Mouse (Mus musculus) kidney, adult 9 months (tissue): ENCODE measurements around the gene Rrp9.

ENCODE experiments used
- DNase-seq: peaks from one replicate; pipeline ENCODE4 v3.0.0; 2022

Gene Rrp9

GRCm38 (mm10) chr9:106457163-106457559, 18.6 kb upstream of the Rrp9 start:
- DNase-seq = no peak

GRCm38 (mm10) chr9:106457920-106458319, 17.8 kb upstream of the Rrp9 start:
- DNase-seq = no peak

- DNase-seq = no peak
Observed at GRCm38 (mm10) chr9:106459946-106460345, 15.8 kb upstream of the Rrp9 start.

GRCm38 (mm10) chr9:106460401-106461025, 15.2 kb upstream of the Rrp9 start:
- DNase-seq = no peak

- DNase-seq = no peak
Observed at GRCm38 (mm10) chr9:106461026-106461415, 14.7 kb upstream of the Rrp9 start.

GRCm38 (mm10) chr9:106461641-106462429, 13.9 kb upstream of the Rrp9 start:
- no peak for DNase-seq

- no peak for DNase-seq
Observed at GRCm38 (mm10) chr9:106462430-106462800, 13.3 kb upstream of the Rrp9 start.

GRCm38 (mm10) chr9:106463122-106464063, 12.4 kb upstream of the Rrp9 start:
- DNase-seq = peak; percentile 3

GRCm38 (mm10) chr9:106464751-106465541, 10.8 kb upstream of the Rrp9 start:
- DNase-seq = peak; percentile 45

- DNase-seq = no peak
Observed at GRCm38 (mm10) chr9:106465571-106466200, 10.1 kb upstream of the Rrp9 start, which contains the start of gene Gpr62. Gpr62 (minus strand) TSS chr9:106465938.

- DNase-seq = peak; percentile 1
Observed at GRCm38 (mm10) chr9:106466721-106467120, 9.0 kb upstream of the Rrp9 start.

GRCm38 (mm10) chr9:106467746-106468145, 8.0 kb upstream of the Rrp9 start:
- peak; percentile 0 for DNase-seq

- DNase-seq = no peak
Observed at GRCm38 (mm10) chr9:106469317-106469716, 6.4 kb upstream of the Rrp9 start.

- no peak for DNase-seq
Observed at GRCm38 (mm10) chr9:106469776-106470175, 6.0 kb upstream of the Rrp9 start.

- DNase-seq = peak; percentile 65
Observed at GRCm38 (mm10) chr9:106470991-106471750, 4.6 kb upstream of the Rrp9 start.

- DNase-seq = peak; percentile 75
Observed at GRCm38 (mm10) chr9:106471892-106472291, 3.9 kb upstream of the Rrp9 start.

- DNase-seq = peak; percentile 51
Observed at GRCm38 (mm10) chr9:106472321-106472720, 3.4 kb upstream of the Rrp9 start.

GRCm38 (mm10) chr9:106473081-106473752, 2.5 kb upstream of the Rrp9 start:
- peak; percentile 86 for DNase-seq

- no peak for DNase-seq
Observed at GRCm38 (mm10) chr9:106473753-106474105, 2.0 kb upstream of the Rrp9 start.

GRCm38 (mm10) chr9:106474456-106474855, 1.3 kb upstream of the Rrp9 start:
- DNase-seq = peak; percentile 79

- DNase-seq = peak; percentile 48
Observed at GRCm38 (mm10) chr9:106475046-106475445, 717 bp upstream of the Rrp9 start.
